Mouse (Mus musculus) intestine, embryonic 16.5 days (tissue): ENCODE data around the gene Kbtbd6. TPM values are rescaled to one million over a fixed set of nuclear protein-coding genes. Genes with fewer than 3 reads are reported as not detected.
"Not testable (repeated sequence)": the region's sequence is repeated elsewhere in the genome, so short reads cannot be mapped to it uniquely, and the experiment has no call there.

Experiments
- ATAC-seq: fragments of 200-750 bp; cut with Nextera tagmentation; 2 replicates; pipeline ENCODE4 v1.8.0; 2017; ENCODE audit warnings: moderate TSS enrichment, moderate library complexity
- H3K27ac ChIP-seq: fragments of 300-500 bp; sonication (generic); 2 replicates; pipeline ENCODE4 v1.5.1; 2014; ENCODE audit warnings: mild to moderate bottlenecking, low read length
- H3K27me3 ChIP-seq: fragments of 300-500 bp; sonication (generic); replicated peaks from 2 replicates; pipeline ENCODE4 v1.6.1; 2014; ENCODE audit warnings: low read length, control low read depth, mixed read lengths; ENCODE audit not compliant: control insufficient read depth, insufficient read depth
- H3K36me3 ChIP-seq: fragments of 300-500 bp; sonication (generic); 2 replicates; pipeline ENCODE4 v1.6.1; 2014; ENCODE audit warnings: low read length, control low read depth; ENCODE audit not compliant: control insufficient read depth, insufficient read depth
- H3K4me1 ChIP-seq: fragments of 300-500 bp; sonication (generic); 2 replicates; pipeline ENCODE4 v1.6.1; 2014; ENCODE audit warnings: low read length, control low read depth, mixed read lengths; ENCODE audit not compliant: control insufficient read depth, insufficient read depth
- H3K4me2 ChIP-seq: fragments of 300-500 bp; sonication (generic); 2 replicates; pipeline ENCODE4 v1.6.1; 2014; ENCODE audit warnings: low read depth, low read length, control low read depth
- H3K4me3 ChIP-seq: fragments of 300-500 bp; sonication (generic); 2 replicates; pipeline ENCODE4 v1.5.1; 2014; ENCODE audit warnings: mild to moderate bottlenecking, low read length
- H3K9ac ChIP-seq: fragments of 300-500 bp; sonication (generic); 2 replicates; pipeline ENCODE4 v1.6.1; 2014; ENCODE audit warnings: low read depth, low read length
- H3K9me3 ChIP-seq: fragments of 300-500 bp; sonication (generic); 2 replicates; pipeline ENCODE4 v1.6.1; 2016; ENCODE audit warnings: low read length, control low read depth; ENCODE audit not compliant: control insufficient read depth
- WGBS: fragments of 180-500 bp; shearing (Covaris S2); extraction: QIAGEN DNeasy Blood & Tissue Kit; methylation state at CpG from one replicate; pipeline ENCODE4 v1.1.7; 2014; 5-methylcytosine and 5-hydroxymethylcytosine counted together
- polyA plus RNA-seq: library from polyadenylated mRNA; unstranded; fragments of >200 nt; fragmentation: Nextera tagmentation; extraction: Ambion mirVana; gene quantifications from 2 replicates; pipeline ENCODE4 v1.2.1, GENCODE M21; 2015

Kbtbd6 gene
- polyA plus RNA-seq, 1 experiment from 2014 or later: 1.8 TPM

DNA sequence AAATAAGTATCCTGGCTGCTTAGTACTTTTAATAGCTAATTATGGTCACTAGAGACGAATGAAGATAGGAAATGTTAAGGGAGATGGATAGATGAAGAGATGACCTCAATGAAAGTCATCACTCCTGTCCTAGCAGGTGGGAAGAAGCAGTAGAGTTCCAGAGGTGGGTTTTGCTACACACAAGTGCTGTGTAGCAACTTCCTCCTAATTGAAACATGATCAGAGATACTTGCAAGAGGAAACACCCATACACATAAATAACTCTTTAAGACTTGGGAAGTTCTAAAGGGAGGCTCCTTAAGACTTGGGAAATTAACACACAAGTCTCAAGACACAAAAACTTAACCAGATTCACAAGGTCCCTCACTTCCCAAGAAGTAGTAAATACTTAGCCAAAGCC is 17.6 kb upstream of the Kbtbd6 start:
- Histone ChIP-seq H3K4me2 (no peak overlapping the region), H3K9me3 (no peaks in the 10 kb centered on the region), H3K9ac (no peak overlapping the region), H3K4me1 (no peaks in the 10 kb centered on the region), H3K27me3 (no peaks in the 10 kb centered on the region), H3K36me3 (no peaks in the 10 kb centered on the region), H3K27ac (no peak overlapping the region), H3K4me3 (no peak overlapping the region)
- no peak for ATAC-seq
- 85% methylated on average over 1 of the region's 1 CpGs for WGBS

DNA sequence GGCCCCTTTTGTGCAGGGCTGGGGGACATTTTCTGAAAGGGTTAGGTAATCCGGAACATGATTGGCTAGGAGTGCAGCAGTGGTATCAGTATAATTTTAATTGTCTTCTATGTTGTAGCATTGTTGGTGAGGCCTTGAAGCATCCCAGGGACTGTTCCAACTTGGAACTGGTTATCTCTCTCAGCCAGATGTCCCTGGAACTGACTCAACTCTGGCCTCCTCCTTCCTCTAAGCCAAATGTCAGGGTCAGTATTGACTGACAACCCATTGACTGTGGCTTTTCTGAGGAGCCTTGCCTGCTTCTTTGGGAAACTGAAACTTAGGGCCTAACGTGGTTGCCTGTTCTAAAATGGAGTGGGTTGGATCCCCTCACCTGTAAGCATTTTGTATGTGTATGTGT is 11.0 kb upstream of the Kbtbd6 start:
- Histone ChIP-seq H3K9me3 (no peaks in the 10 kb centered on the region), H3K9ac (no peak overlapping the region), H3K27me3 (no peaks in the 10 kb centered on the region), H3K4me2 (no peak overlapping the region), H3K36me3 (no peaks in the 10 kb centered on the region), H3K27ac (no peak overlapping the region), H3K4me1 (no peaks in the 10 kb centered on the region), H3K4me3 (no peak overlapping the region)
- 93% methylated on average over 2 of the region's 2 CpGs for WGBS
- ATAC-seq: no peak

DNA sequence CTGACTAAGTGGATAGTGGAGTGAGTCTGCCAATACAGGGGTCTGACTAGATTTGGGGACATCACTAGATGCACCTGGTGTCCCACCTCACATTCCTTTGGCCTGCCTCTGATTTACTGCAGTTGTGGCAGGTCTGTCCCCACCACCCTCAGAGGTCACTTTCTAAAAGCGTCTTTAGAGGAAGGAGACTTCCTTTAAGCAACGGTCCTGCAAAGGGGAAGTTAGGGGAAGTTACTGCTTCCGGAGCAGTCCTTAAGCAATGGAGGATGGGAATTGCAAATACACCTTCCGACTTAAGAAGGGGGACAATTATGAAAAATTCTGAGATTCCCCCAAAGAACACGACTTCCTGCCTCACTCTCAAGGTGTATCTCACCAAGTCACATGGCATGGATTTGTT is 10.2 kb upstream of the Kbtbd6 start:
- no peak overlapping the region for H3K4me3 ChIP-seq
- H3K36me3 ChIP-seq: no peaks in the 10 kb centered on the region
- H3K4me2 ChIP-seq: no peak overlapping the region
- WGBS: 82% methylated on average over 5 of the region's 5 CpGs
- no peak overlapping the region for H3K27ac ChIP-seq
- H3K9ac ChIP-seq: no peak overlapping the region
- no peaks in the 10 kb centered on the region for H3K9me3 ChIP-seq
- ATAC-seq: no peak
- no peaks in the 10 kb centered on the region for H3K27me3 ChIP-seq
- no peaks in the 10 kb centered on the region for H3K4me1 ChIP-seq

DNA sequence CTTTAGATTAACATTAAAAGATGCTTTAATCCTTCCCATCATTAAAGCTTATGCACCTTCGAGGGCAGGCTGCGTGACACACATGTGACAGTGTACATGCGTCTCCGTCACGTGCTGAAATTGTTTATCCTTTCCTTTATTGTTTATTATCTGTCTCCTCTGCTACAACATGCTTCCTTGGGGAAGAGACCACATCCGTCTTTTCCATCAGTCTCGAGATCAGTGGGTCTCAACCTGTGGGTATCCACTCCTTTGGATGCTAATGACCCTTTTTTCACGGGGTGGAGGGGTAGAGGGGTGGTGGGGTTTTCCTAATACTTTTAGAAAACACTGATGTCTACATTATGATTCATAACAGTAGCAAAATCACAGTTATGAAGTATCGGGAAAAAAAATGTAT is 7.0 kb upstream of the Kbtbd6 start:
- WGBS: 81% methylated on average over 9 of the region's 9 CpGs

DNA sequence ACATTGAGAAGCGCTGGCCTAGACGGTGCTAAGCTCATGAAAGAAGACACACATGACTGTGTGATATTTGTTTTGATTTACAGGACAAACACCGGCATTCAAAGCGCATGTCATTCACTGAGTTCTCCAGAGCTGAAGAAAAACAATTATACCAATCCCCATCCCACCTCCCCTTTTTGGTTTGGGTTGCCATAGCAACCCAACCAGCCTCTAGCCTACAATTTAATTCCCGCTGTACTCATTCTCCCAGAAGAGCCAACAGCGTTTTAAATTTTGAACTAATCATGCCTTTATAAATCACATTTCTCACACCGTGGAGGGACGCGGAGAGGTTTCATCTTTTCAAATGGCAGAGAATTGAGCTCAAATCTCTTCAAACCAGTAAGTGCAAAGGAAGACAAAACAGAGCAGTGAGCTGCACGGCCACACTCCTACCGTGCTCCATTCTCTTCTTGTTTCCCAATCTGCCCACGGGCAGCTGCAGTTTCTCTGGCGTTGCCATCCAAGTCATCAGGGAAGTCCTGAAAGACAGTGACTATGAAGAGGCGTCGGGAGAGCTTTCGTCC is 6.5 kb upstream of the Kbtbd6 start:
- ATAC-seq: no peak
- H3K4me2 ChIP-seq: no peak overlapping the region
- WGBS: 69% methylated on average over 16 of the region's 16 CpGs

More for the DNA sequence above, 7.0 kb upstream of the Kbtbd6 start:
- H3K36me3 ChIP-seq: no peaks in the 10 kb centered on the region
- H3K9me3 ChIP-seq: no peaks in the 10 kb centered on the region
- H3K27ac ChIP-seq: no peak overlapping the region
- no peak overlapping the region for H3K4me3 ChIP-seq
- H3K27me3 ChIP-seq: no peaks in the 10 kb centered on the region
- no peaks in the 10 kb centered on the region for H3K4me1 ChIP-seq
- no peak overlapping the region for H3K9ac ChIP-seq
- no peak for ATAC-seq
- H3K4me2 ChIP-seq: no peak overlapping the region

DNA sequence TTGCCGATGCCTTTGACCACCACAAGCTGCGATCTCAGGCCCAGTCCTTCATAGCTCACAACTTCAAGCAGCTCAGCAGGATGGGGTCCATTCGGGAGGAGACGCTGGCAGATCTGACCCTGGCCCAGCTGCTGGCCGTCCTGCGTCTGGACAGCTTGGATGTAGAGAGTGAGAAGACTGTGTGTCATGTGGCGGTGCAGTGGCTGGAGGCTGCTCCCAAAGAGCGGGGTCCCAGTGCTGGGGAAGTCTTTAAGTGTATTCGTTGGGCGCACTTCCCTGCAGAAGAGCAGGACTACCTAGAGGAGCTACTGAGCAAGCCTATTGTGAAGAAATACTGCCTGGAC is 928 bp downstream of the Kbtbd6 start:
- 98% methylated on average over 6 of the region's 10 CpGs for WGBS
- peak; percentile 10; the same call in 1 of the 2 replicates for ATAC-seq
- H3K4me1 ChIP-seq, H3K27me3 ChIP-seq, H3K27ac ChIP-seq, H3K4me3 ChIP-seq, H3K4me2 ChIP-seq, H3K9me3 ChIP-seq, H3K9ac ChIP-seq, H3K36me3 ChIP-seq: not testable (repeated sequence)

More for the DNA sequence above, 6.5 kb upstream of the Kbtbd6 start:
- no peak overlapping the region for H3K4me3 ChIP-seq
- H3K27me3 ChIP-seq: no peaks in the 10 kb centered on the region
- H3K27ac ChIP-seq: no peak overlapping the region
- H3K9me3 ChIP-seq: no peaks in the 10 kb centered on the region
- H3K9ac ChIP-seq: no peak overlapping the region
- no peaks in the 10 kb centered on the region for H3K4me1 ChIP-seq
- H3K36me3 ChIP-seq: no peaks in the 10 kb centered on the region

DNA sequence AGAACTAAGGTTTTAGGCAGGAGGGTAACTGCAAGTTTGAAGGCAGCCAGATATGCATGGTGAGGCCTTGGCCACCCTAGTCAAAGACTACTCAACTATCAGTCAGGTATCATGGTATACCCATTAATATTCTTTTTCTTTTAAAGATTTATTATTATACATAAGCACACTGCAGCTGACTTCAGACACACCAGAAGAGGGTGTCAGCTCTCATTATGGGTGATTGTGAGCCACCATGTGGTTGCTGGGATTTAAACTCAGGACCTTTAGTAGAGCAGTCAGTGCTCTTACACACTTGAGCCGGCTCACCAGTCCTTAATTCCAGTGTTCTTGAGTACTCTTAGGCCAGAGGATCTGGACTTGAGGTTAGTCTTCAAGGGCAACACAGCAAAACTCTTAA is 8.8 kb downstream of the Kbtbd6 start:
- no peak overlapping the region for H3K4me3 ChIP-seq
- no peak for ATAC-seq
- 88% methylated on average over 1 of the region's 1 CpGs for WGBS

DNA sequence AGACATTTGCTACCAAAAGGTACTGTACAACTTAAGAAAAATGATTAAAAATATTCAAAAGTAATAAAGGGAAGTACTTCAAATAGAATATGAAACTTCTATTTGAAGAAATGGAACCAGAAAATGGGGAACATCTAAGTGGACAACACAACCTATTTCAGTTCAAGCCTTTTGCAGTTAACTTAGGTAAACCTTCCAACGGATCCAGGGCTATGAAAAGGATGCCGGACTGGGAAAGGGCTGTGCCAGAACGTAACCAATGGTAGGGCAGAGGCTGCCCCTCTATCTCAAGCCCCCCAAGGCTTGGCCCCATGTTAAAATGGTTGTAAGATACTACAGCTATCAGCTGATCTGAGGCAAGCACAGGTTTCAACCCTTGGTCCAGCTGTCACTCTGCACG is 9.4 kb downstream of the Kbtbd6 start:
- Histone ChIP-seq H3K36me3 (peaks cover 4% of the 10 kb centered on the region; the same call in 1 of the 2 replicates), H3K4me2 (no peak overlapping the region), H3K9me3 (no peaks in the 10 kb centered on the region), H3K4me1 (no peaks in the 10 kb centered on the region), H3K9ac (no peak overlapping the region), H3K27ac (no peak overlapping the region), H3K27me3 (no peaks in the 10 kb centered on the region), H3K4me3 (no peak overlapping the region)
- no peak for ATAC-seq
- 91% methylated on average over 4 of the region's 4 CpGs for WGBS

More for the DNA sequence above, 8.8 kb downstream of the Kbtbd6 start:
- Histone ChIP-seq H3K4me2 (no peak overlapping the region), H3K36me3 (peaks cover 4% of the 10 kb centered on the region; the same call in 1 of the 2 replicates), H3K27me3 (no peaks in the 10 kb centered on the region), H3K9me3 (no peaks in the 10 kb centered on the region), H3K27ac (no peak overlapping the region), H3K9ac (no peak overlapping the region), H3K4me1 (no peaks in the 10 kb centered on the region)

DNA sequence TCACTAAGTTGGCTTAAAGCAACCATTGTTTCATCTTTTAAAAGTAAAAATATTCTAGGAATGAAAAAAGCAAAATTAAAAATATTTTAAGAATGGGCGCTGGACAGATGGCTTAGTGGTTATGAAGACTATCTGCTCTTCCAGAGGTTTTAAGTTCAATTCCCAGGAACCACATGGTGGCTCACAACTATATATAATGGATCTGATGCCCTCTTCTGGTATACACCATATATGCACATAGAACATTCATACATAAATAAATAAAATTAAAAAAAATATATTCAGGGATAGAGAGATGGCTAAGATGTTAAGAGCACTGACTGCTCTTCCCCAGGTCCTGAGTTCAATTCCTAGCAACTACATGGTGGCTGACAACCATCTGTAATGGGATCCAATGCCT is 14.0 kb downstream of the Kbtbd6 start:
- no peaks in the 10 kb centered on the region for H3K27me3 ChIP-seq
- 93% methylated on average over 1 of the region's 1 CpGs for WGBS

DNA sequence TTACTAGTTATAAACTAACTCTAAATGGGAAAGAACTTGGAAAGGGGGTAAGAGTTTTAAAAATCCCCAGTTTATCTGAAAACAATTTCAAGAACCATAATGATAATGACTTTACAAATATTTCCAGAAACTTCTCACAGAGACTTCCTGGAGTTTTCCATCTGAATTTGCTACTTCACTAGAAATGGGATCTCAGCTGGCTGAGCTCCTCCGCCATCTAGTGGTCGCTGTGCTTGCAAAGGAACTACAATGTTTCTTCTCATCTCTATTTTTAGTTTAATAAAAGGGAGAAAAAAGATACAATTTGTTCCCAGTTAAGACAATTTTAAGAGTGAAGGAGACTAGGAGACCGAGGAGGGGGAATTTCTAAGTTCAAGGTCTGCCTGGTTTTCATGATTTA is 16.0 kb downstream of the Kbtbd6 start:
- ATAC-seq: no peak
- WGBS: 32% methylated on average over 3 of the region's 3 CpGs
- Histone ChIP-seq H3K4me2 (no peak overlapping the region), H3K9me3 (no peaks in the 10 kb centered on the region), H3K4me1 (no peaks in the 10 kb centered on the region), H3K27ac (no peak overlapping the region), H3K27me3 (no peaks in the 10 kb centered on the region), H3K36me3 (peaks cover 6% of the 10 kb centered on the region; the same call in 1 of the 2 replicates), H3K9ac (no peak overlapping the region), H3K4me3 (no peak overlapping the region)

More for the DNA sequence above, 14.0 kb downstream of the Kbtbd6 start:
- Histone ChIP-seq H3K9me3 (no peaks in the 10 kb centered on the region), H3K27ac (no peak overlapping the region), H3K4me3 (no peak overlapping the region), H3K36me3 (peaks cover 10% of the 10 kb centered on the region), H3K4me2 (no peak overlapping the region), H3K9ac (no peak overlapping the region), H3K4me1 (no peaks in the 10 kb centered on the region)
- no peak for ATAC-seq
